In the genomic region with DNA sequence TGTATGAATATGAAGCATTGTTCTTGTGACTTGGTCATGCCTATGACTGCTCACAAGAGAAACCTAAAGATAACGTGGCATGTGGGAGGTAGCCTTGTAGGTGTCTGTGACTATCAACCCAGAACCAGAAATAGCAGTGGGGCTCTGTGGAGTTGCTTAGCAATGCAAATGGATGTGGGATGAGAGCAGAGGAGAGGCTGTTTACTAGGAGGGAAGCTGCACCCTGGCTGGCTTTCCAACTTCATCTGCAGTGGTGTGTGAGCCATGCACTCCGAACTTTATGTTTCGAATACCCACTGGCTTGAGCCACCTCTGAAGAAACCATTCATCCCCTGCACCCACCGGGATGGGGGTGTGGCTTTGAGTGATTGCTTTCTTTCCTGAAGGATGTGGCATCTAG, we compare ENCODE assay signal across 12 mouse cellular contexts.
DNase-seq lines count a peak whose midpoint lies in the region.
"Had no signal": no experiment of that assay in that cellular context is flagged by ENCODE, and none has a peak within 500 bp of the region (broad histone marks: within the 10 kb centered on the region; RNA-seq: fewer than 3 reads in every experiment).

No protein-coding gene starts in this region.

- DNase-seq in testis, postnatal 14 days (ENCODE audit: low spot score): peak; percentile 1
- no peak for DNase-seq in testis, postnatal 10 days (ENCODE audit: low spot score)
- DNase-seq in layer of hippocampus, postnatal 14 days (ENCODE audit: low spot score in 2 of 2): peak; percentile 26 to 30
- peak; percentile 58 to 69 for DNase-seq in left cerebral cortex, postnatal 36 days (ENCODE audit: low spot score in 2 of 2)
- DNase-seq in urinary bladder, postnatal 25 days (ENCODE audit: low spot score): no peak
- DNase-seq in urinary bladder, postnatal 4 days (ENCODE audit: low spot score in 2 of 2): no peak
- no peak for DNase-seq in cerebellum, postnatal 25 days
- DNase-seq: cerebellum, adult 18-20 months; heart, postnatal 10 days; kidney, adult 2 months; kidney, postnatal 4 days; lung, embryonic 14.5 days had no signal

- intact Hi-C loops in left cerebral cortex, postnatal 36 days (cut with DNase I): no loop called here

Comparison
In these comparisons a context has a peak if more than half of its experiments do, and no peak if none do; other contexts are left out.
1. DNase-seq: peak in testis, postnatal 14 days (single experiment), layer of hippocampus, postnatal 14 days (2 of 2) and left cerebral cortex, postnatal 36 days (2 of 2); none in testis, postnatal 10 days (single experiment), urinary bladder, postnatal 25 days (single experiment), urinary bladder, postnatal 4 days (0 of 2) and cerebellum, postnatal 25 days (0 of 2).